Comparison of ENCODE assay signal across 12 mouse cellular contexts in the genomic region with DNA sequence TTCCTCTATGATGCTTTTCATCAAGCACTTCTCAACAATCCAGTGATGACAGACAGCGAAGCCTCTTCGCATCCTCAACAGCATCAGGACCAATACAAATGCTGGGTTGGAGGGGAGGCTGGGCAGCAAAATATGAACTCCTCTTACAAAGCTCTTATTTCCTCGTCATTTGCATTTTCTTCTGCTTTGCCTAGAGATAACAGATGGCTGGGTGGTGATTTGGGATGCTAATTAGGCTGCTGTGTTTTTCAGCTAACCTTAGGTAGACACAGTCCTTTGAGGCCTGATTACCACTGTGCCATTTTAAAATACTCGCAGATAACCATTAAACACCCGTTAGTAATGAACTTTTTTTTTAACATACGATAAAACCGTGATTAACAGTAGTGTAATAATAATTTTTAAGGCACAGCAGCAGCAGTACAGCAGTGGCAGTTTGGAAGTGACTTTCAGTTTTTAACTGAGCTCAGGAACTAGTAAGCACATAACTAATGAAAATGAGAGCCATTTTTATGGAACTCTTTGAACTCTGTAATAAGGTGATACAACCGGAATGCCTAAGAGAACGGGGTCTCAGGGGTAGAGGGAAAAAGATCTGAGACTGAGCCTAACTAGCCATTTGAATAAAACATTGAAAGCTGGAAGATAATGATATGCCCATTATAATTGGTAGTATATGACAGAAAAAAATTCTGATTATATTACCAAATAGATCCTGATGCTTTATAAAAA.
A peak's percentile ranks its signal among the peaks of the same experiment; 100 is the strongest.
DNase-seq lines count a peak whose midpoint lies in the region; ATAC-seq lines count a peak whose summit lies in the region.
"Had no signal": no experiment of that assay in that cellular context is flagged by ENCODE, and none has a peak within 500 bp of the region (broad histone marks: within the 10 kb centered on the region; RNA-seq: fewer than 3 reads in every experiment).

No protein-coding gene starts in this region.

- 79% methylated on average over 9 of the region's 9 CpGs for WGBS in midbrain, embryonic 11.5 days
- 89% methylated on average over 9 of the region's 9 CpGs for WGBS in midbrain, embryonic 10.5 days
- 32% methylated on average over 9 of the region's 9 CpGs for WGBS in forebrain, embryonic 15.5 days
- WGBS in hindbrain, embryonic 16.5 days = 43% methylated on average over 9 of the region's 9 CpGs
- WGBS in neural tube, embryonic 15.5 days = 36% methylated on average over 9 of the region's 9 CpGs
- 79% methylated on average over 9 of the region's 9 CpGs for WGBS in intestine, embryonic 16.5 days

- H3K4me1 ChIP-seq in midbrain, embryonic 11.5 days (ENCODE audit: control insufficient read depth, insufficient read depth, low read length) = no peaks in the 10 kb centered on the region
- H3K4me1 ChIP-seq in midbrain, embryonic 10.5 days = no peaks in the 10 kb centered on the region
- H3K4me1 ChIP-seq in forebrain, embryonic 15.5 days = peaks cover 12% of the 10 kb centered on the region
- H3K4me1 ChIP-seq in hindbrain, embryonic 16.5 days (ENCODE audit: control insufficient read depth, insufficient read depth, low read depth, low read length) = no peaks in the 10 kb centered on the region
- H3K4me1 ChIP-seq in neural tube, embryonic 15.5 days = 0 out of 2 replicates have a peak, but pooled peaks cover 5% of the 10 kb centered on the region
- no peaks in the 10 kb centered on the region for H3K4me1 ChIP-seq in intestine, embryonic 16.5 days (ENCODE audit: control insufficient read depth, insufficient read depth, low read length)
- H3K4me1 ChIP-seq: embryonic facial prominence, embryonic 15.5 days had no signal

- H3K9me3 ChIP-seq in midbrain, embryonic 11.5 days (ENCODE audit: control insufficient read depth, low read length) = no peaks in the 10 kb centered on the region
- H3K9me3 ChIP-seq in midbrain, embryonic 10.5 days (replicated peaks) = no peaks in the 10 kb centered on the region
- H3K9me3 ChIP-seq in forebrain, embryonic 15.5 days = no peaks in the 10 kb centered on the region
- H3K9me3 ChIP-seq in hindbrain, embryonic 16.5 days (ENCODE audit: control insufficient read depth, low read length) = no peaks in the 10 kb centered on the region
- H3K9me3 ChIP-seq in neural tube, embryonic 15.5 days (replicated peaks) = no peaks in the 10 kb centered on the region
- H3K9me3 ChIP-seq in intestine, embryonic 16.5 days (ENCODE audit: control insufficient read depth, low read length) = no peaks in the 10 kb centered on the region
- H3K9me3 ChIP-seq: embryonic facial prominence, embryonic 15.5 days had no signal

- no peaks in the 10 kb centered on the region for H3K36me3 ChIP-seq in midbrain, embryonic 11.5 days (ENCODE audit: control insufficient read depth, insufficient read depth, low read length)
- no peaks in the 10 kb centered on the region for H3K36me3 ChIP-seq in midbrain, embryonic 10.5 days
- H3K36me3 ChIP-seq in forebrain, embryonic 15.5 days = no peaks in the 10 kb centered on the region
- no peaks in the 10 kb centered on the region for H3K36me3 ChIP-seq in hindbrain, embryonic 16.5 days (ENCODE audit: control insufficient read depth, insufficient read depth, low read length)
- H3K36me3 ChIP-seq in neural tube, embryonic 15.5 days = no peaks in the 10 kb centered on the region
- H3K36me3 ChIP-seq in intestine, embryonic 16.5 days (ENCODE audit: control insufficient read depth, insufficient read depth, low read length) = no peaks in the 10 kb centered on the region
- H3K36me3 ChIP-seq: embryonic facial prominence, embryonic 15.5 days had no signal

- H3K27ac ChIP-seq in midbrain, embryonic 11.5 days (ENCODE audit: low read depth, low read length) = no peak overlapping the region
- H3K27ac ChIP-seq in midbrain, embryonic 10.5 days (replicated peaks) = no peak overlapping the region
- peak overlapping the region; percentile 82 for H3K27ac ChIP-seq in forebrain, embryonic 15.5 days (replicated peaks)
- peak overlapping the region; percentile 68; the same call in 1 of the 2 replicates for H3K27ac ChIP-seq in hindbrain, embryonic 16.5 days (ENCODE audit: low read depth, low read length)
- peak overlapping the region; percentile 61 for H3K27ac ChIP-seq in neural tube, embryonic 15.5 days (replicated peaks)
- H3K27ac ChIP-seq in intestine, embryonic 16.5 days (ENCODE audit: low read length) = no peak overlapping the region
- H3K27ac ChIP-seq: embryonic facial prominence, embryonic 15.5 days; liver, embryonic 14.5 days had no signal

- H3K9ac ChIP-seq in midbrain, embryonic 11.5 days (ENCODE audit: low read length) = no peak overlapping the region
- no peak overlapping the region for H3K9ac ChIP-seq in forebrain, embryonic 15.5 days (replicated peaks)
- no peak overlapping the region for H3K9ac ChIP-seq in hindbrain, embryonic 16.5 days (ENCODE audit: low read depth, low read length)
- no peak overlapping the region for H3K9ac ChIP-seq in neural tube, embryonic 15.5 days (replicated peaks)
- H3K9ac ChIP-seq in intestine, embryonic 16.5 days (ENCODE audit: low read depth, low read length) = no peak overlapping the region
- H3K9ac ChIP-seq: embryonic facial prominence, embryonic 15.5 days; liver, embryonic 14.5 days had no signal

- no peaks in the 10 kb centered on the region for H3K27me3 ChIP-seq in midbrain, embryonic 11.5 days (ENCODE audit: control insufficient read depth, insufficient read depth, low read length)
- H3K27me3 ChIP-seq in midbrain, embryonic 10.5 days (ENCODE audit: low read depth, poor library complexity, severe bottlenecking) = no peaks in the 10 kb centered on the region
- H3K27me3 ChIP-seq in forebrain, embryonic 15.5 days = no peaks in the 10 kb centered on the region
- no peaks in the 10 kb centered on the region for H3K27me3 ChIP-seq in hindbrain, embryonic 16.5 days (replicated peaks; ENCODE audit: control insufficient read depth, insufficient read depth, low read length)
- H3K27me3 ChIP-seq in neural tube, embryonic 15.5 days (replicated peaks) = no peaks in the 10 kb centered on the region
- H3K27me3 ChIP-seq in intestine, embryonic 16.5 days (replicated peaks; ENCODE audit: control insufficient read depth, insufficient read depth, low read length) = no peaks in the 10 kb centered on the region
- H3K27me3 ChIP-seq: embryonic facial prominence, embryonic 15.5 days had no signal

- no peak for DNase-seq in midbrain, embryonic 11.5 days (ENCODE audit: low spot score, missing footprints)
- DNase-seq in midbrain, embryonic 10.5 days (ENCODE audit: low spot score) = no peak
- no peak for DNase-seq in spleen, postnatal 4 days (ENCODE audit: low spot score in 2 of 2)
- DNase-seq: cerebellum, adult 9-10 months; heart, postnatal 36 days; thymus, postnatal 14 days had no signal

- no peak overlapping the region for H3K4me3 ChIP-seq in midbrain, embryonic 11.5 days (ENCODE audit: low read depth, low read length)
- H3K4me3 ChIP-seq in midbrain, embryonic 10.5 days = no peak overlapping the region
- H3K4me3 ChIP-seq in forebrain, embryonic 15.5 days = no peak overlapping the region
- no peak overlapping the region for H3K4me3 ChIP-seq in hindbrain, embryonic 16.5 days (ENCODE audit: low read length)
- no peak overlapping the region for H3K4me3 ChIP-seq in neural tube, embryonic 15.5 days (replicated peaks)
- no peak overlapping the region for H3K4me3 ChIP-seq in intestine, embryonic 16.5 days (ENCODE audit: low read length)
- H3K4me3 ChIP-seq: embryonic facial prominence, embryonic 15.5 days had no signal

- no peak overlapping the region for H3K4me2 ChIP-seq in midbrain, embryonic 11.5 days
- peak overlapping the region; percentile 8; the same call in 1 of the 2 replicates for H3K4me2 ChIP-seq in forebrain, embryonic 15.5 days (replicated peaks)
- no peak overlapping the region for H3K4me2 ChIP-seq in hindbrain, embryonic 16.5 days (ENCODE audit: low read length)
- H3K4me2 ChIP-seq in neural tube, embryonic 15.5 days = no peak overlapping the region
- H3K4me2 ChIP-seq in intestine, embryonic 16.5 days (ENCODE audit: low read depth, low read length) = no peak overlapping the region
- H3K4me2 ChIP-seq: embryonic facial prominence, embryonic 15.5 days had no signal

- peak; percentile 89 for ATAC-seq in midbrain, embryonic 11.5 days (ENCODE audit: low FRiP score)
- peak; percentile 97 for ATAC-seq in forebrain, embryonic 15.5 days (replicated peaks)
- ATAC-seq in hindbrain, embryonic 16.5 days = peak; percentile 90
- peak; percentile 72 for ATAC-seq in neural tube, embryonic 15.5 days (ENCODE audit: low FRiP score)
- ATAC-seq in intestine, embryonic 16.5 days = no peak

Comparison
In these comparisons a context has a peak if more than half of its experiments do, and no peak if none do; other contexts are left out.
1. H3K27ac ChIP-seq: peak in forebrain, embryonic 15.5 days (single experiment), hindbrain, embryonic 16.5 days (single experiment) and neural tube, embryonic 15.5 days (single experiment); none in midbrain, embryonic 11.5 days (single experiment), midbrain, embryonic 10.5 days (single experiment) and intestine, embryonic 16.5 days (single experiment).